Mouse (Mus musculus) v-Abl transformed pro-B cells (cell line): ENCODE results near the gene Foxp1.

Experiments
- in situ Hi-C, 2 experiments: fragments of 400-800 bp; cut with MboI; formaldehyde crosslinking; loops; one replicate each; pipeline ENCODE4 v1.15.1; 2025; ENCODE audit not compliant: unreplicated experiment in 2 of 2

The Foxp1 gene

DNA sequence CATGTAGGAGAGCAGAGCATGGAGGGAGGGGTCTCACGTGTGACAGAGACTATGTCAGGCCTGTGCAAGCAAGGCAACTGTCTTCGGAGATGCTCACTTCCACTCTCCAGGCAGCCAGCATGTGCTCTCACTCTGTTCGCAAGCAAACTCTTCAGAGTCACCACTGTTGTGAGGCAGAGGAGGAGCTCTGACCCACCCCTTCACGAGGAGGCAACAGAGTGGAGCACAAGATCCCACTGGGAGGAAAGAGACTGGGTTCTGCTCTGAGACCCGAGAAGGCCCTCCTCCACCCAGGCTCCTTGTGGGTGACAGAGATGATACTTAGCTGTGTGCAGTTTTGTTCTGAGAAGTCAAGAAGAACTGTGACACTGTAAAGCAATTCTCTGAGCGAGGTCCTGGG lies 248.3 kb downstream of the Foxp1 start:
- in situ Hi-C loops, result no loop called here

GRCm38 (mm10) chr6:99273177-99273576 lies 249.3 kb downstream of the Foxp1 start:
- in situ Hi-C loops, result no loop called here

DNA sequence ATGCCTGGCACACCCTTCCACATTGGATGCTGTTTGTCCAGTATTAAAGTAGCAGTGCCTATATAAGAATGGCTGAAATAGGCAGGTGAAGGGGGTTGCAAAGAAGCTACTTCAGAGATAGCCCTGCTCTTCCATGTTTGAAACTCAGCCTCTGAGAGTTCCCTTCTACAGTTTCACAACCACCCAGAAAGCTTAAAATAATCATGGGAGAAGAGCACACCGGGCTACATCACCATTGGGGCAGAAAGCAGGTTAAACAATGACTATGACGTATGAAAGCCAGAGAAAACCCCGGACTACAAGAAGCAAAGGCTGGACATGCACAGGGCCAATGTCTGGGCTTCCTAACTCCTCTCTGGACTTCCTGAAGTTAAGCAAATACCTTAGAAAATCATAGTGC lies 250.3 kb downstream of the Foxp1 start:
- in situ Hi-C loops, result no loop called here

GRCm38 (mm10) chr6:99271741-99272140 lies 250.8 kb downstream of the Foxp1 start:
- in situ Hi-C loops, result no loop called here

GRCm38 (mm10) chr6:99269921-99270320 lies 252.6 kb downstream of the Foxp1 start:
- in situ Hi-C loops, result loop anchor here (5.0 to 10.0 kb wide), 5 partner anchors 32 to 245 kb away; no protein-coding TSS in a partner anchor

DNA sequence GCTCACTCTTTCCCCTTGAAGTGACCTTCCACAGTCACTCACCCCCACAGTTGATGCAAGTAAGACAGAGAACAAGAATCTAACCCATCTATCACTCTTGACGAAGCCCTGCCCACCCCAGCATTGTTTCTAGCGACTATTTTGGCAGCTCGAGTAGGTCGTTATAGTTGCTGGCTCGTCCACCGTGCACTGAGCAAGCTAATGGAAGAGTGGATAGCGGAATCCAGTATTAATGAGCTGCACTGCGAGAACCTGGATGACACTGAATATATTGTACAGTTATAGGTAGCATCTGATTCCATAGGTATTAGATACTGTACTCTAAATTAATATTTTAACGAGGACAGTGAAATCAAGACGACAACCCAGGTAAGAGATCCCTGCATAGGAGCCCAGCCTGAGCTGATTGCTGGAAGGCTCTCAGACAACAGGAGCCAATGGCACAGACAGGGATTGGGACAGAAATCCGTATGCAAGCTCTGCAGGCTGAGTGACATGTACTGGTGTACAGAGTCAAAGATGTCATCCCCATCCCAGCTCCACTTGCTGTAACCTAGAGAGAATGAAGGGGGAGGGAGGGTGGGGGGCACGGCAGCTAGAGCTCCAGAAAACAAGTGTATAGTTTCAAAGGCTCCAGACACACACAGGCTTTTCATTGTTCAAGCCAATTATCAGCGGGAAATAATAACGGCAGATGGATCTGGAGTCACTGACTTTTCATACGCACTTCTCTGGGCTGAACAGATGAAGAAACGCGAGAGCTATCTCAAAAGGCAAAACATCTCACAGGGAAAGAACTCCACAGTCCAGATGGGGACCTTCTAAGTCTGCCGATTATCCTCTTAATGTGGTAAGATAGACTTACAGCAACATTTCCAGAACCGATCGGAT lies 254.1 kb downstream of the Foxp1 start:
- in situ Hi-C loops, result loop anchor here (5.0 to 10.0 kb wide), 5 partner anchors 34 to 246 kb away; no protein-coding TSS in a partner anchor

- in situ Hi-C loops, result loop anchor here (5.0 to 10.0 kb wide), 5 partner anchors 36 to 249 kb away; no protein-coding TSS in a partner anchor
These were observed 256.4 kb downstream of the Foxp1 start for GRCm38 (mm10) chr6:99265945-99266656.

DNA sequence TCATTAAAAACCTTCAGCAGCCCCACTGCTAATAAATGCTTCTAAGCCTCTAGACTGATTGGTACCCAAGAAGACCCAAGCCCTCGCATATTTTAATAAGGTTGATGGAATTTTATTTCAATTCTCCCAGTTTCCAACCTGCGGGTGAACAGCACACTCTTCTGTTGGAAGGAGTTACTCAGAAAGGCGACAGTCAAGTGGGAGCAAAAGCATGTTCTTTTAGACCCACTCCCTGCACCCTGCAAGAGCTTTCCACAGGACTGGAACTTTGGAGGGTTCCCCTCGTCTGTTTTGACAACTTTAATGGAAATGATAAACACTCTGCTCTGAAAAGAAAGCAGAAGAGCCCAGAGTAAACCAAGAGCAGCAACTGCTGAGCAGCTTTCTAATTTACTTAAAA lies 257.3 kb downstream of the Foxp1 start:
- in situ Hi-C loops, result loop anchor here (5.0 to 10.0 kb wide), 5 partner anchors 37 to 250 kb away; no protein-coding TSS in a partner anchor

DNA sequence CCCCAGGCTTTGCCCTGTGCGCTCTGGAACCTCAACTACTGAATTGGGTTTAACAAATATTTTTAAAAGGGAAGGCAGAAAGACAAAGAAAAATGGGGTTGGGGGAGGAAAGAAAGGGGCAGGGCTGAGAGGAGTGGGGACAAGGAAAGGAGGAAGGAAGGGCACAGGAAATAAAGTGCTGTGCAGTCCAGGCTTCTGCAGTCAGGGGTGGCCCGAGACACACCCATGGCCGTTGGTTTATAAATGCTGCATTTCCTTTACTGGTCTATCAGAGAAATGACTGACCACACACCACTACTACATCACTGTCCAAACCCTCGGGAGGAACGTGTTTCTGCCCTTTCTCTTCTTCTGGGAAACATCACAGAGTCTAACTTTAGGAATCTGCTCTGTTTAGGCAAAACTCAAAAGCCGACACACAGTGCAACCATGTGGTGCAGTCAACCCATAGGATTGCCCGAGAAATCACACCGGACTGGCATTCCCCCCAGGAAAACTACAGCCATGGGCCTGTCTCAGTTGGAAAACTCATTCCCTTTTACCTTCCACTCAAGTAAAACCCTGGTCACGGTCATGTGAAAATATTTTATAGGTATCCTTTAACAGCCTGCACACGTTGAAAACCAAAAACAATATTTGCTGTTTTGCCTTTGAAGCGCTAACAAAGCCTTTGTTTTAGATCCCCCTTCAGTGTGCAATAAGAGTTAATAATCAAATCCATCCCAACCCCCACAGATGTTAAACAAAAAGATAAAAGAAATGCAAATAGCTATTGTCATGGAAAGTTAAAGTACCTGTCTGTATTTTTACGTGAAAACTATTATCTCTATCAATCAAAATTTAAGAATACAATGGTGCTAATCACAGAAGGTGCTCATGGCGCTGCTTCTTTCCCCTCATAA lies 258.1 kb downstream of the Foxp1 start:
- in situ Hi-C loops, result loop anchor here (5.0 to 10.0 kb wide), 7 partner anchors 33 to 250 kb away; no protein-coding TSS in a partner anchor

DNA sequence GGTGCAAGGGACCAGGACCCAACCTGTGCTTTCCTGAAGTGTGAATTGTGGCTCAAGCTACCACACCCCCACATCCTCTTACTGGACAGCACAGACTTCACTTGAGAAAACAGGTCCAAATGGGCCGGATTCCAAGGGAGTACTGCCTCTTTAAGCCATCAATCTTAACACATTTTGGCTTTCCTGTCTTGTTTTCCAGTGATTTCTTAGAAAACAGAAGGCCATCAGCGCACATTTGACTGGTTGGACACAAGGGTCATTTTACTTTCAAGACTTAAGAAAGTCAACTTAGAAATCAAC lies 258.7 kb downstream of the Foxp1 start:
- in situ Hi-C loops, result loop anchor here (5.0 to 10.0 kb wide), 5 partner anchors 33 to 251 kb away; no protein-coding TSS in a partner anchor

- in situ Hi-C loops, result loop anchor here (5.0 to 10.0 kb wide), 5 partner anchors 34 to 252 kb away; no protein-coding TSS in a partner anchor
These were observed 259.2 kb downstream of the Foxp1 start for GRCm38 (mm10) chr6:99263061-99263885.

DNA sequence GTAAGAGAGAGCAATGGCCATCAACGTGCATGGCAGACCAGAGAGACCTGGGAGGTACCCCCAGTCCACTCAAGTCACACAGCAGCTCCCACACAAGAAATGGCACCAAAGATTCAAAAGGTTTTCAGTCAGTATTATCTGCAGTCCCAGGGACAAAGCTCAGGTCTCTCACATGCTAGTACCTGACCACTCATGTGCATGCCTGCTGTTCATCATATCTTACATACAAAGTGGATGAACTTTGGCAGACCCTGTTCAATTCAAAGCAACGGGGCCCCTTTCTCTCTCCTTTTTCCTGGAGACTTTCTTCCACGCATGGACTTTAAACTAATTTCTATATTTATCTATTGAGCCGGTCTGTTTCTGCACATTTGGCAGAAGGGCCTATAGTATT lies 260.8 kb downstream of the Foxp1 start:
- in situ Hi-C loops, result loop anchor here (5.0 to 10.0 kb wide), 5 partner anchors 36 to 253 kb away; no protein-coding TSS in a partner anchor

DNA sequence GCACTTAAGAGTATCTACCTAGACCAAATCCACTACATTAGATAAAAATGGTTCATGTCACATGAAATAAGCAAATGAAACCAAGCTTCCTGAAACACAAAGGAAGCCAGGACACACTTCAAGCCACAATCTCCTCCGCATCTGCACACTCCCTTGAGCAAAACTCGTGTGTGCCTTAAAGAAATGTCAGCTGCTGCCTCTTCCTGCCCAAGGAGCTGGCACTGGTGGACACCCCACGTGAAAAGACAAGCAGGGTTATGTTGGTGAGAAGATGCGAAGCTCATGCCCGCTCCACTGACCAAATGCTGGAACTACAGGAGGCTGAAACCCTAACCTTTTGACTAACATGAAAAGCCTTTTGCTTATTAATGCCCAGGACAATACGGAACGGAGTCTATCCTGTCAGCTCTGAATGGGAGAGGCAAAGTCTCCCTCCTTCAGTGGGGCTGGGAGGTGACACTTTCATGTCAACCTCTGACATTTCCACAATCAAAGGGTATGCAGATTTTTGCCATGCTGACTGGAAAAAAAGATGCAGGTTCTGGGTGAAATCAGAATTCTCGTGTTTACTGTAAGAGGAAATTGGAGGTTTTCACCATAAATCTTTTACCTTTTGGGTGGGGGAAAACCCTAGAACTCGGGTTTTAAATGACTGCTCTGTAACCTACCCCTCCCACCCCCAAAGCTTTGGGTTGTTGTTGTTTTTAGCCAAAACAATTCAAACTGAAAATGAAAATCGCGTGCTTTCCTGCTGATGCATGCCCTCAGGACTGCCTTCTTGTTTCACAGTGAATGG lies 261.4 kb downstream of the Foxp1 start:
- in situ Hi-C loops, result loop anchor here (5.0 to 10.0 kb wide), 5 partner anchors 36 to 254 kb away; no protein-coding TSS in a partner anchor

DNA sequence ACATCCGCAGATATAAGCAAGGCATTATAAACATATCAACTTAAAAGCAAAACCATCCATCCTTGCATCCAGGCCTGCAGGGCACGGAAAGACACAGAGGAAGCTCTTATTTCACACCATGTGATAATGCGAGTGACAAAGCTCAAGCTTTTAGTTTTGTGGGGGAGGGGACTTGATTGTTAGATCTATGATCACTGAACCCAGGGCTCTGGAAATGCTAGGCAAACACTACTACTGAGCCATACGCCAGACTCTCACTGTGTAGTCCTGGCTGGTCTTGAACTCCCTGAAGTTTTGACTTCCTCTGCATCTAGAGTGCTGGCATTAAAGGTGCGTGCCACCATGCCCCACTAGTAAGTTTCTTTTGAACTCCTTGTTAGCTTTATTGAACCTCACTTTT lies 264.2 kb downstream of the Foxp1 start:
- in situ Hi-C loops, result loop anchor here in 1 of 2 experiments (5.0 kb wide), 1 partner anchor 124 kb away; no protein-coding TSS in a partner anchor

DNA sequence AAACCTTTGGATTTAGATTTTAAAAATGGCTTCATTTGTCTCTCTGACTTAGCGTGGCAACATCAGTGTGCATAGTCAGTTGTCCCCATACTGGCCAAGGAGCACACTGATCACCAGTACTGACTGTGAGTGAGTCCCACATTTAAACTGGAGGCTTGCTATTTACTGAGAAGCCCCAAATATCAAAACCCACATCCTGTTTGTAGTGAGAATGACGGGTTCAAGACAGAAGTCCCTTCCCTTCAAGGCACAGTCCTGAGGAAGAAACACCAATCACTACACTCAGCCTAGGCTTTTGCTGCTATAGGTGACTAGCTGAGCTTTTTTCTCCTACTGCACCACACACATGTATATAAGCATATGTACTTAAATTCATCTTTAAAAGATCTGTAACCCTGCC lies 264.8 kb downstream of the Foxp1 start:
- in situ Hi-C loops, result loop anchor here in 1 of 2 experiments (5.0 kb wide), 1 partner anchor 125 kb away; no protein-coding TSS in a partner anchor

DNA sequence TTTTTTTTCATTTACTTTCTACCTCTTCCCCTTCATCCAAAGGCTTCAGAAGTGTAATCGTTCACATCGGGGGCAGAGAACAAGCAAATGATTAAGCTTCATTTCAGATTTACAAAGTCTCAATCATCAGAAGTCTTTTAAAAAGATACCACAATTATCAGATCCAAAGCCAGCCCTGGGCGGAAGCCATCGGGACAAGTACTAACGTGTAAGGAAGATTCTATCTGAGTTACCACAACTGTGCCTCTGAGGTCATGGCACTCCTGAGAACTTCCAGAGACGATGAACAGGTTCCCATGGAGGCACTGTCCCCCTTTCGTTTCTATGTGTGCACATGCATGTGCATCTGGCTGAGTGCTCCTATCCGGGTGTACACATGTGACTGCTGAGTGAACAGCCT lies 269.2 kb downstream of the Foxp1 start:
- in situ Hi-C loops, result no loop called here

DNA sequence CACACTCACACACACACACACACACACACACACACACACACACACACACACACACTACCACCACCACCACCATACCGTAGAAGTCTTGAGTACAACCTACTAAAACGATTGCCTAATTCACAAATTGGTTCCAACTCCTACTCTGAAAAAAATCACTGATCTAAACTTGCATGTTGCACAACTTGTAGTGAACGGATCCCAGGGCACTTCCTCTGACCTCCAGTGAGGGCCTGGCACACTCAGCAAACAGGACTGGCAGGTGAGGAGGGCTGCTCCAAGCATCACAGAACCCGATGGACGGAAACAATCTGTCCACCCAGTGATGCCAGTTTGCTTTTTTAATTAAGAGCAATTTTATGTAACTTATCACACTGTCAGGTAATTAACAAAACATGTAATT lies 269.7 kb downstream of the Foxp1 start:
- in situ Hi-C loops, result no loop called here

- in situ Hi-C loops, result no loop called here
These were observed 270.6 kb downstream of the Foxp1 start for GRCm38 (mm10) chr6:99251924-99252323.
